Mouse (Mus musculus): ENCODE results near the gene Timm10b. TPM values are rescaled to one million over a fixed set of nuclear protein-coding genes. Genes with fewer than 3 reads are reported as not detected.

Gene Timm10b
- total and polyA plus RNA-seq, 2 experiments from 2014 or later = 107 to 170 TPM

DNA sequence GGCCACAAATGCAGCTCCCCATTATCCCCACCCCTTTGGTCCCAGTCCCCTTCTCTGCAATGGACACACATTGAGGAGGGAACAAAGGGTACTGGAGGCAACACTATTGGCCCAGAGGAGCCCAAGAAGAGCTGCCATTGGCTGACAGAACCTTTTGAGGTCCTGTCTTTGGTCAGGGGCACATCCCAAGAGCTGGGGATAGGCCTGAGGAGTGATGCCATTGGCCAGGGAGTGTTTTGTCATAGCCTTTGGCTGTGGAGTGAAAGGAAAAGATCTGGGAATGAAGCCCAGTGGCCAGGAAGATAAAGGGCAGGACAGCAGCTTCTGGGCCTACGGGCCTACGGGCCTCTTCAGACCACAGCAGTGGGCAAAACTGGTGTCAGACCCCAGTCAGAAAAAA lies 4.1 kb upstream of the Timm10b start:
- no peak overlapping the region for H3K4me3 ChIP-seq (ENCODE audit: low read depth, low read length)
- no peak for TF ChIP-seq CTCF (IDR thresholded peaks at IDR 0.05)
- DNase-seq (ENCODE audit: low spot score) = peak; percentile 25
- WGBS = 80% methylated on average over 2 of the region's 2 CpGs
- no peaks in the 10 kb centered on the region for H3K9me3 ChIP-seq (ENCODE audit: low read length)
- H3K4me1 ChIP-seq (ENCODE audit: insufficient read depth, low read length) = peaks cover 12% of the 10 kb centered on the region; the same call in 1 of the 2 replicates
- H3K36me3 ChIP-seq (ENCODE audit: insufficient read depth, low read length) = peaks cover 23% of the 10 kb centered on the region
- no peak overlapping the region; the same call in 1 of the 2 replicates for H3K27ac ChIP-seq (ENCODE audit: low read depth, low read length)
- no peaks in the 10 kb centered on the region for H3K27me3 ChIP-seq (ENCODE audit: insufficient read depth, low read length)
- H3K4me2 ChIP-seq (ENCODE audit: low read depth, low read length, poor library complexity, severe bottlenecking) = no peak overlapping the region
- no peak for ATAC-seq (ENCODE audit: low FRiP score)
- H3K9ac ChIP-seq (replicated peaks; ENCODE audit: low read length, poor library complexity, severe bottlenecking) = no peak overlapping the region

DNA sequence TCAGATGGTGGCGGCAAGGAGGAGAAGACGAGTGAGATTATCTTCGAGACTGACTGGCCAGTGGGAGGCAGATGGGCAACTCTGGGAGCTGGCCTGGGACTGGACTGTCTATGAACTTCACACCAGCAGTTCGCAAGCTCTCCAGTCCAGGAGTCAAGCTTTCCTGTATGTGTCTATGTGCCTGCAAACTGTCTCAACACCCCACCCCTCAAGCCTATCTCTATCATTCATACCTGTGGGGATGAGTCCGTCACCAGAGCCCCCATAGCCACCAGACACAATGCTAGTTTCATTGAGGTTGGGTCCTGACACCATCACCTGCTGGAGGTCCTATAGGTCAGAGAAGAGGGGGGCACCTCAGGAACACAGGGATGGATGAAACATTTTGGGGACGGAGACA lies 1.1 kb upstream of the Timm10b start:
- no peak for DNase-seq (ENCODE audit: low spot score)
- H3K27me3 ChIP-seq (ENCODE audit: insufficient read depth, low read length) = no peaks in the 10 kb centered on the region
- peaks cover 27% of the 10 kb centered on the region for H3K36me3 ChIP-seq (ENCODE audit: insufficient read depth, low read length)
- no peak for TF ChIP-seq CTCF (IDR thresholded peaks at IDR 0.05)
- WGBS = 95% methylated on average over 6 of the region's 6 CpGs
- no peak overlapping the region for H3K4me2 ChIP-seq (ENCODE audit: low read depth, low read length, poor library complexity, severe bottlenecking)
- no peak for ATAC-seq (ENCODE audit: low FRiP score)
- H3K4me1 ChIP-seq (ENCODE audit: insufficient read depth, low read length) = peaks cover 14% of the 10 kb centered on the region
- no peak overlapping the region for H3K27ac ChIP-seq (ENCODE audit: low read depth, low read length)
- no peak overlapping the region for H3K9ac ChIP-seq (replicated peaks; ENCODE audit: low read length, poor library complexity, severe bottlenecking)
- no peaks in the 10 kb centered on the region for H3K9me3 ChIP-seq (ENCODE audit: low read length)
- no peak overlapping the region for H3K4me3 ChIP-seq (ENCODE audit: low read depth, low read length)

DNA sequence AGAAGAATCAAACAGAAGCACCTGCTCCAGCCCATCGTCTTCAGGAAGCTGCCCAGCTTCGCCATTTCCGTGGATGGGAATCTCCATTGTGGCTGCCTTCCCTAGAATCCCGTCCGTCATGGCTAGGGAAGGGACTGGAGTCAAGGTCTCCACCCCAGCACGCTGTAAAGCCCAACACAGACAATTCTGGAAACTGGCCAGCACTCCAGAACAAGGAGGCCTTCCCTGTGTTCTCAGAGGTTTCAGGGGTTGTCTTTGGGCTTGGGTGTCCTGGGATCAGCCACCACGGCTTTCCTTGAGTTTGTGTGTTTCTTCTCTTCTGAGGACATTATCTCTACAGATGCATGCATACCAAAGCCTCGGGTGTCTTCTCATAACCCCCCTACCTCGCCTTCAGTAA lies 552 bp upstream of the Timm10b start:
- peaks cover 14% of the 10 kb centered on the region for H3K4me1 ChIP-seq (ENCODE audit: insufficient read depth, low read length)
- H3K9me3 ChIP-seq (ENCODE audit: low read length) = no peaks in the 10 kb centered on the region
- H3K27ac ChIP-seq (ENCODE audit: low read depth, low read length) = no peak overlapping the region
- H3K4me3 ChIP-seq (ENCODE audit: low read depth, low read length) = peak overlapping the region; percentile 49
- TF ChIP-seq CTCF (IDR thresholded peaks at IDR 0.05) = no peak
- DNase-seq (ENCODE audit: low spot score) (no peak), ATAC-seq (ENCODE audit: low FRiP score) (no peak)
- H3K27me3 ChIP-seq (ENCODE audit: insufficient read depth, low read length) = no peaks in the 10 kb centered on the region
- H3K4me2 ChIP-seq (ENCODE audit: low read depth, low read length, poor library complexity, severe bottlenecking) = peak overlapping the region; percentile 63
- peaks cover 27% of the 10 kb centered on the region for H3K36me3 ChIP-seq (ENCODE audit: insufficient read depth, low read length)
- peak overlapping the region; percentile 77; the same call in 1 of the 2 replicates for H3K9ac ChIP-seq (replicated peaks; ENCODE audit: low read length, poor library complexity, severe bottlenecking)
- WGBS = 72% methylated on average over 9 of the region's 9 CpGs

DNA sequence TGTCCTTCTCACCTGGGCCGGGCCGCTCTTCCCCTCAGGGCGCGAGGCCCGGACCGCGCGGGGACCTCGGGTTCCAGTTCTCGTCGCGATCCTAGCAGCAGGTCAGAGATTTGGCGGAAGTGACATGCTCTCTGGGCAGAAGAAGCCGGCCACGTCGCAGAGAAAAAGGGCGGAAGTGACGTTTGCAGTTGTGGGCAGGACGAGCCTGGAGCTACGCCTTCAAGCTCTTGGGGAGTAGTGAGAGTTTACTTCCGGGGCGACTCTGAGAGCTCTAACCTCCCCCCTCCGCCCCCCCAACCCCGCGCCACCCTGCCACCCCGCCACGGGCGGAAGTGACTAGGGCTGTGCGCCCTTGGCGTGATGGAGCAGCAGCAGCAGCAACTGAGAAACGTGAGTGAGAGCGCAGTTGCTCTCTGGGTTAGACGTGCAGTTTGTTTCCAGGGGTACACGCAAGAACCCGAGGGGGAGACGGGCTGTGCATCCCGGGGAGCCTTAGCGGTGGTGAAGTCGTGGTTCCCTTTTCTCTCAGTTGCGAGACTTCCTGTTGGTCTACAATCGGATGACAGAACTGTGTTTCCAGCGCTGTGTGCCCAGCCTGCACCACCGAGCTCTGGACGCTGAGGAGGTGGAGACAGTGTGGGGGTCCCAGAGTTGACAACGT lies 507 bp downstream of the Timm10b start, which contains the start of the genes Arfip2 and Gm45799:
Gene Arfip2 (minus strand): TSS at position 184 of the 661 bp plus-strand sequence.
Gene Gm45799 (plus strand): TSS at position 320 of the 661 bp plus-strand sequence.
- ATAC-seq (ENCODE audit: low FRiP score) (peak; percentile 96), DNase-seq (ENCODE audit: low spot score) (peak; percentile 100)
- peak within 1 kb of the TSS; percentile 77 for H3K9ac ChIP-seq (replicated peaks; ENCODE audit: low read length, poor library complexity, severe bottlenecking)
- H3K4me1 ChIP-seq (ENCODE audit: insufficient read depth, low read length) = peaks cover 14% of the 10 kb centered on the region
- no peaks in the 10 kb centered on the region for H3K27me3 ChIP-seq (ENCODE audit: insufficient read depth, low read length)
- peaks cover 27% of the 10 kb centered on the region for H3K36me3 ChIP-seq (ENCODE audit: insufficient read depth, low read length)
- H3K9me3 ChIP-seq (ENCODE audit: low read length) = no peaks in the 10 kb centered on the region
- H3K4me3 ChIP-seq (ENCODE audit: low read depth, low read length) = peak within 1 kb of the TSS; percentile 49
- peak within 1 kb of the TSS; percentile 84 for H3K27ac ChIP-seq (ENCODE audit: low read depth, low read length)
- no peak for TF ChIP-seq CTCF (IDR thresholded peaks at IDR 0.05)
- peak within 1 kb of the TSS; percentile 63 for H3K4me2 ChIP-seq (ENCODE audit: low read depth, low read length, poor library complexity, severe bottlenecking)
- under 1% methylated on average over 44 of the region's 45 CpGs for whole genome bisulfite sequencing

DNA sequence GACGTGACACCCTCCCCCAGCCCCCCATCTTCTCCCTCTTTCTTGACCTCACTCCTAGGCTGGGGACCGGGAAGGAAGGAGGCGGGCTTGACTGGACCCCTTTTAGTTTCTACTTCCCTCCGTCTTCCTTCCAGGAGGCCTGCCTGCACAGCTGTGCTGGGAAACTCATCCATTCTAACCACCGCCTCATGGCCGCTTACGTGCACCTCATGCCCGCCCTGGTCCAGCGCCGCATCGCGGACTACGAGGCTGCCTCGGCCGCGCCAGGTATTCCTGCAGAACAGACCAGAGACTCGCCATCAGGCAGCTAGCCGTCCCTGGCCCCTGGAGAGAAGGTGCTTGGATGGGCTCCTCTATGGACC lies 1.0 kb downstream of the Timm10b start:
- DNase-seq (ENCODE audit: low spot score) (no peak), ATAC-seq (ENCODE audit: low FRiP score) (no peak)
- Histone ChIP-seq H3K36me3 (ENCODE audit: insufficient read depth, low read length) (peaks cover 23% of the 10 kb centered on the region), H3K4me3 (ENCODE audit: low read depth, low read length) (peak overlapping the region; percentile 49), H3K4me2 (ENCODE audit: low read depth, low read length, poor library complexity, severe bottlenecking) (peak overlapping the region; percentile 63), H3K9me3 (ENCODE audit: low read length) (no peaks in the 10 kb centered on the region), H3K27ac (ENCODE audit: low read depth, low read length) (peak overlapping the region; percentile 84), H3K9ac (replicated peaks; ENCODE audit: low read length, poor library complexity, severe bottlenecking) (peak overlapping the region; percentile 46), H3K27me3 (ENCODE audit: insufficient read depth, low read length) (no peaks in the 10 kb centered on the region), H3K4me1 (ENCODE audit: insufficient read depth, low read length) (peaks cover 14% of the 10 kb centered on the region)
- TF ChIP-seq CTCF (IDR thresholded peaks at IDR 0.05) = peak; percentile 24; the same call in 1 of the 2 replicates
- 2% methylated on average over 17 of the region's 18 CpGs for WGBS

DNA sequence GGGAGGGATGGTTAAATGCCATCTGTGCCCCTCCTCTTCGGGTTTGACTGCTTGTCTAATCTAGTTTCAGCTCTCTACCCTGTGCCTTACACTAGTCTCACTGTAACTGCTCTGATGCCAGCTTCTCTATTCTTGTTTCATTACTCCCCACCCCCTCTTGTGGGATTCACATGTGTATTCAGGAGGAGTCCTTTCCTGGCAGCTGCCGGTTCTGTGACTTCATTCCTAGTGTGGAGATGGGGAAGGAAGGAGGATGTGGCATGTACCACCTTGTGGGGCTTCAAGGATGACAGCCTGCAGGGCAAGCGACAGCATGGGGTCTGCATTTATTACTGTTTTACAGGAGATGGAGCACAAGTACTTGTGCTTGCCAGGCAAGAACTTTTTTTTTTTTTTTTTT lies 2.1 kb downstream of the Timm10b start:
- Histone ChIP-seq H3K27ac (ENCODE audit: low read depth, low read length) (no peak overlapping the region), H3K9ac (replicated peaks; ENCODE audit: low read length, poor library complexity, severe bottlenecking) (no peak overlapping the region), H3K9me3 (ENCODE audit: low read length) (no peaks in the 10 kb centered on the region), H3K27me3 (ENCODE audit: insufficient read depth, low read length) (no peaks in the 10 kb centered on the region), H3K4me1 (ENCODE audit: insufficient read depth, low read length) (peaks cover 14% of the 10 kb centered on the region), H3K4me3 (ENCODE audit: low read depth, low read length) (no peak overlapping the region), H3K4me2 (ENCODE audit: low read depth, low read length, poor library complexity, severe bottlenecking) (peak overlapping the region; percentile 18; the same call in 1 of the 2 replicates), H3K36me3 (ENCODE audit: insufficient read depth, low read length) (peaks cover 15% of the 10 kb centered on the region)
- WGBS = 77% methylated on average over 3 of the region's 3 CpGs
- DNase-seq (ENCODE audit: low spot score) (no peak), ATAC-seq (ENCODE audit: low FRiP score) (no peak)
- no peak for TF ChIP-seq CTCF (IDR thresholded peaks at IDR 0.05)
